Mouse (Mus musculus): ENCODE measurements at regions not wholly inside any gene's neighbourhood (a gene's known extent, or its start where the extent isn't known, plus 50 kb on each side); places are given as distances from the start of the nearest gene placed in this dataset.

DNA sequence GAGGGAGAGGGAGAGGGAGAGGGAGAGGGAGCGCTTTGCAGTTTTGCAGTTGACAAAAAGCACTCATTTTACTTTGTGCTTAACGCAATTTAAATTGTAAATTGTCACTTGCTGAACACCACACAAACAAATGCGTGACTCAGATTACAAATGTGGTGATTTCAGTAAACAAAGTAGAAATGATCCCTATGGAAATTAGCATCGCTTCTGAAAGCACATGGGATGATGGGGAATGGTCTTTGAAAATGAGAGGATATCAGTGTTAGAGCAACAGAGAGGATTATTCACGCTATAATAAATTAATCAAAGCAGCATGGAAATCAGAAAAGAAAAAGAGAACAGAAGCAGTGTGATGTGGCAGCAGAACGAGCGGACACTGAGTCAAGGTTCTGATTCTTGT, 78.4 kb upstream of the Adra1b start:
- TF ChIP-seq CTCF (IDR thresholded peaks at IDR 0.05; ENCODE audit: control insufficient read depth, insufficient read depth, insufficient replicate concordance, low read depth, low read length) (no peak), POLR2A (IDR thresholded peaks at IDR 0.05; ENCODE audit: control insufficient read depth, low read depth, low read length) (no peak)
